Mouse (Mus musculus): ENCODE measurements around the gene Prss38.

GRCm38 (mm10) chr11:59335150-59335549, 40.3 kb downstream of the Prss38 start:
- no peak for TF ChIP-seq CTCF (IDR thresholded peaks at IDR 0.05; ENCODE audit: low read depth)
- no peak for TF ChIP-seq EP300 (optimal IDR thresholded peaks at IDR 0.05)
